Mouse (Mus musculus) heart, adult 2 months (tissue): ENCODE results near the gene Hacd2.

Experiments used
- CTCF ChIP-seq: fragments of 200-600 bp; IDR thresholded peaks from 2 replicates; pipeline ENCODE4 v1.8.1; 2022; ENCODE audit warnings: antibody characterized with exemption, mild to moderate bottlenecking, moderate library complexity
- EP300 ChIP-seq: fragments of 200-500 bp; IDR thresholded peaks from 2 replicates; pipeline ENCODE4 v1.6.1; 2011; ENCODE audit warnings: low read depth, low read length, control low read depth; ENCODE audit not compliant: insufficient read depth
- POLR2A ChIP-seq: fragments of 200-500 bp; IDR thresholded peaks from 2 replicates; pipeline ENCODE4 v1.6.1; 2011; ENCODE audit warnings: mild to moderate bottlenecking, low read depth, low read length, control low read depth; ENCODE audit not compliant: insufficient read depth

GRCm38 (mm10) chr16:34997576-34997975, 24.7 kb upstream of the Hacd2 start:
- TF ChIP-seq CTCF (no peak), POLR2A (no peak), EP300 (no peak)
